Mouse (Mus musculus) CH12.LX (cell line): Measurements from ENCODE around the gene Nme9.

Source experiments
- BHLHE40 ChIP-seq: IDR thresholded peaks from 2 replicates; pipeline ENCODE4 v1.6.1; 2011; ENCODE audit warnings: mild to moderate bottlenecking, low read depth, low read length, improper control_type of control experiment
- CTCF ChIP-seq, 2 experiments: IDR thresholded peaks in 1 of 2; conservative IDR thresholded peaks in 1 of 2; 2 replicates each; pipeline ENCODE4 v1.5.1; 2011 to 2012; ENCODE audit warnings: low read depth in 2 of 2, low read length in 2 of 2, improper control_type of control experiment in 1 of 2, inconsistent platforms in 1 of 2, mild to moderate bottlenecking in 1 of 2, moderate library complexity in 1 of 2
- EP300 ChIP-seq: IDR thresholded peaks from 2 replicates; pipeline ENCODE4 v1.6.1; 2011; ENCODE audit warnings: low read length, improper control_type of control experiment
- ETS1 ChIP-seq: conservative IDR thresholded peaks from 2 replicates; pipeline ENCODE4 v1.6.1; 2012; ENCODE audit warnings: low read depth, mild to moderate bottlenecking, inconsistent platforms, low read length, improper control_type of control experiment, moderate library complexity
- JUN ChIP-seq: IDR thresholded peaks from 2 replicates; pipeline ENCODE4 v1.6.1; 2011; ENCODE audit warnings: low read depth, mild to moderate bottlenecking, low read length, improper control_type of control experiment, moderate library complexity; ENCODE audit not compliant: insufficient read depth
- MXI1 ChIP-seq: IDR thresholded peaks from 2 replicates; pipeline ENCODE4 v1.6.1; 2011; ENCODE audit warnings: mild to moderate bottlenecking, low read depth, low read length, improper control_type of control experiment
- RAD21 ChIP-seq: IDR thresholded peaks from 2 replicates; pipeline ENCODE4 v1.6.1; 2011; ENCODE audit warnings: low read depth, mild to moderate bottlenecking, low read length, improper control_type of control experiment, moderate library complexity
- RCOR1 ChIP-seq: conservative IDR thresholded peaks from 2 replicates; pipeline ENCODE4 v1.6.1; 2012; ENCODE audit warnings: low read depth, mild to moderate bottlenecking, inconsistent platforms, low read length, improper control_type of control experiment
- TBP ChIP-seq: conservative IDR thresholded peaks from 2 replicates; pipeline ENCODE4 v1.6.1; 2011; ENCODE audit warnings: low read depth, low read length, improper control_type of control experiment
- TCF12 ChIP-seq: IDR thresholded peaks from 2 replicates; pipeline ENCODE4 v1.6.1; 2014; ENCODE audit warnings: low read depth, mild to moderate bottlenecking, inconsistent platforms, low read length, improper control_type of control experiment
- USF1 ChIP-seq: IDR thresholded peaks from 2 replicates; pipeline ENCODE4 v1.6.1; 2014; ENCODE audit warnings: low read depth, mild to moderate bottlenecking, inconsistent platforms, low read length, improper control_type of control experiment
- USF2 ChIP-seq: conservative IDR thresholded peaks from 2 replicates; pipeline ENCODE4 v1.6.1; 2011; ENCODE audit warnings: low read depth, low read length, improper control_type of control experiment
- ZC3H11A ChIP-seq: IDR thresholded peaks from 2 replicates; pipeline ENCODE4 v1.6.1; 2012; ENCODE audit warnings: low read depth, mild to moderate bottlenecking, inconsistent platforms, low read length, improper control_type of control experiment
- ZNF384 ChIP-seq: IDR thresholded peaks from 2 replicates; pipeline ENCODE4 v1.6.1; 2012; ENCODE audit warnings: low read depth, low read length, improper control_type of control experiment, inconsistent platforms

- no peak for TF ChIP-seq ETS1
- no peak for TF ChIP-seq RCOR1
- no peak for TF ChIP-seq CTCF (conservative IDR thresholded peaks at IDR 0.05 in 1 of 2, IDR thresholded peaks at IDR 0.05 in 1 of 2; ENCODE audit: low read depth in 2 of 2, low read length in 2 of 2)
- TF ChIP-seq EP300: no peak
- TF ChIP-seq USF2: no peak
- TF ChIP-seq JUN: no peak
- TF ChIP-seq BHLHE40: no peak
- no peak for TF ChIP-seq TCF12
- no peak for TF ChIP-seq ZNF384
- TF ChIP-seq USF1: no peak
- TF ChIP-seq ZC3H11A: no peak
- TF ChIP-seq RAD21: no peak
- TF ChIP-seq TBP: no peak
- no peak for TF ChIP-seq MXI1
These were observed 40.2 kb upstream of the Nme9 start for GRCm38 (mm10) chr9:99411093-99411492.
